Mouse (Mus musculus) kidney, adult 8-10 months (tissue): Measurements from ENCODE around the gene Snapc4.

Source experiments
- DNase-seq, 2 experiments: peaks; one replicate each; pipeline ENCODE4 v3.0.0; 2022

The Snapc4 gene

GRCm38 (mm10) chr2:26338302-26339203, 41.9 kb downstream of the Snapc4 start:
- no peak for DNase-seq

DNA sequence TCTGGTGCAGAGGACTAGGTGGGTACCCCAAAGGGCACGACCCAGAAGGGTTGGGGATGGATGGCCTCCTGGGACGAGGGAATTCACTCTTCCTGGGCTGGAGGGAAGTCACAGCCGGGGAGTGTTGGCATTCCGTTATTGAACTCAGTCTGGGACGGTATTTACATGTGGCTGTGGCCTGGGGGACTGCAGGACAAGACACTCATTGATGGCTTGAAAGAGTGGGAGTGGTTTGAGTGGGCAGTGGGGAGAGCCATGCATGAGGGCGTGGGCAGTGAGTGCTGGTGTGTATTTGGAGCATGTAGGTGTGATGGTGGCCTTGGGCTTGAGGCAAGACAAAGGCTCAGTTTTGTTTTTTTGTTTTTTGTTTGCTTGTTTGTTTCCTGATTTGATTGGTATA, 49.8 kb downstream of the Snapc4 start:
- no peak for DNase-seq

GRCm38 (mm10) chr2:26330056-26330468, 50.4 kb downstream of the Snapc4 start:
- DNase-seq = no peak

- DNase-seq = no peak
These were observed 51.1 kb downstream of the Snapc4 start for GRCm38 (mm10) chr2:26329402-26329801.

GRCm38 (mm10) chr2:26327852-26328251, 52.6 kb downstream of the Snapc4 start:
- no peak for DNase-seq

- DNase-seq = peak in 1 of 2 experiments; percentile 60
These were observed 54.9 kb downstream of the Snapc4 start for GRCm38 (mm10) chr2:26325386-26326181.

DNA sequence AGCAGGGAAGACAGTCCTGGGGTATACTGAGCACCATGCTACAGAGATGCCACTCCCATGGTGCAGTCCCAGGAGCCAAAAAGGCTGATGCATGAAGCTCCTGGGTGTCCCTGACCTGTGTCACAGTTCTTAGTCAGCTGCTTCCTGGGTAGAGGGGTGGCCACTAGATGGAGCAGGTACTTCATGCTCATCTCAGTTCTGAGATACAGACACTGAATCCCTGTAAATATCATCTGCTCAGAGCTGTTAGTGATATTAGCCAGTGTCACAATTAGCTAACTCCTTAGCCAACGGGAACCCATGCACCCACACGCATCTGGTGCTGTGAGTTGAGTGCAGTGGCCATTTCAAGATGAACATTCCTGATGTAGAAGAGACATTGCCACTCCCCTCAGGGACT, 55.5 kb downstream of the Snapc4 start:
- DNase-seq = peak in 1 of 2 experiments; percentile 58

- no peak for DNase-seq
These were observed 56.7 kb downstream of the Snapc4 start for GRCm38 (mm10) chr2:26323589-26324325.

- no peak for DNase-seq
These were observed 59.9 kb downstream of the Snapc4 start for GRCm38 (mm10) chr2:26320245-26321185.

DNA sequence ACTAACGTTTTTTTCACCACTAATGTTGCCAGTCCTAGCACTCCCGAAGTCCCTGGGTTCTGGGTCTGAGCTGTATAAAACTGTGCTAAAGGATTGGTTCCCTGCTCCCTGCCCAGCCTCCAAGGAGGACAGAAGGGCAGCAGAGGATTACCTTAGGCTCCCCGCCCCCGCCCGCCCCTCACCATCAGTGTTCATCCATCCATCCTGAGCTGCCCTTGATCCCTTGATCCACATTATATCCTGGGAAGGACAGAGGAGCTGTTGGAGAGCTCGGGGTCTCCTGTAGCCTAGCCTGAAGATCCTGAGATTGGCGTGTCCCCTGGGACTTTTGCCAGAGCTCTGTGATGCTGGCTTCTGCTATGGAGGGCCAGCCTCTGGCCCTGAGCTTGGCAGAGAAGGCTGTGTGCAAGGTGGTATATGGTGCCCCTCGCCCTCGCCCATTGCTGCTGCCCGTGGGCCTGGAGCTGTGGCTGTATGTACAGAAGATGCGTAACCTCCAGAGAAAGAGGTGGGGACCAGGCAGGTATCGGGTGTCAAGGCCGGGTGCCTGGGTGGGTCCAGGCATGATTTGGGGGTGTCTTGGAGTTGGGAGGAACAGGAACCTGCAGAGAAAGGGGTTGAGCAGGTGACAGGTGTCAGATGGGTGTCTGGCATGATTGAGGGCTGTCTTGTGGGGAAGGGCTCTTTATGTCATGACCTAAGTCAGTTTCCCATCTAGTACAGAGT, 60.8 kb downstream of the Snapc4 start:
- no peak for DNase-seq

DNA sequence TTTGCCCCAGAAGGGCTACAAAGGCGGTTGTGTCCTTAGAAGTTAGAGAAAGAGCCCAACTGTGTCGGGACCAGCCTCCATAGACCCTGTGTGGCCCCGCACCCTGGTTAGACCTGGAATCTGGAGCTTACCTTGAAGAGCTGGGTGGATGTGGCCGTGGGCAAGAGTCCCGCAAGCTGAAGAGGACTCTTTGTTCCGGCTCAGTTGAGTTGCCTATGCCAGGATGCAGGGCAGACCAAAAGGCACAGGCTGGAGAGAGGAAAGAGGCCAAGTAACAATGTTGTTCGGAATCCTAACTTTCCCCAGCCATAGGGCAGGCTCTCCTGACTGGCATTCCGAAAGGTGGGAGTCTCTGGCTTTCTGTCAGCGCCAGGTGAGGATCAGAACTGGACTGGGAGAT, 61.3 kb downstream of the Snapc4 start:
- no peak for DNase-seq

DNA sequence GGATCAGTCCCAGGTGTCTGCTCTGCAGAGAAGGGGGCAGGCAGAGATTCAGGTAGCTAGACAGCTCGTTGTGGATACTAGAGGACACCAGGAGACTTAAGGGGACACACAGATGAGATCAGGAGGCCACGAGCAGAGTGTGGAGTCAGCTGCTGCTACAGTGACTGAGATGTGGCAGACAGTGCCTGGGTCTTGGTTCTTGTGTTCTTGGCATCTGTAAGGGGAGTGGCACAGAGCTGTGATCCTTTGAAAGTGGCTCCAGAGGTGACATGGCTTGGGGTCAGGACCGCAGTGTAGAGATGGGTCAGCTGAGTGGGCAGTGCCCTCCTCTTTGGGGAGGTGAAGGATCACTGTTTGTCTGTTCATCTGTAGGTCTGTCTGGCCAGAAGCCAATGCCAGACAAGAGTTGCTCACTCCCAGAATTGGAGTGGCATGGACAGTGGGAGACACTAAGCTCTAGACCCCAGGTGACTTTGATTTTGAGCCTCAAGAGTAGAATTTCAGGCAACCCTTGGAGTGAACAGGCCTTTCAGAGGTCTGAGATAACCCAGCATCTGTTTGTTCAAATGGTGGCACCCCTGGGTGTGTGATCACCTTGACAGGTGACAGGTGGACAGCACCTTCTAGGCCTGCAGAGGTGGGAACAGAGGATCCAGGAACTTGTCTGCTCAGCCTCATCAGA, 62.3 kb downstream of the Snapc4 start:
- no peak for DNase-seq

GRCm38 (mm10) chr2:26317371-26317770, 63.1 kb downstream of the Snapc4 start:
- no peak for DNase-seq

DNA sequence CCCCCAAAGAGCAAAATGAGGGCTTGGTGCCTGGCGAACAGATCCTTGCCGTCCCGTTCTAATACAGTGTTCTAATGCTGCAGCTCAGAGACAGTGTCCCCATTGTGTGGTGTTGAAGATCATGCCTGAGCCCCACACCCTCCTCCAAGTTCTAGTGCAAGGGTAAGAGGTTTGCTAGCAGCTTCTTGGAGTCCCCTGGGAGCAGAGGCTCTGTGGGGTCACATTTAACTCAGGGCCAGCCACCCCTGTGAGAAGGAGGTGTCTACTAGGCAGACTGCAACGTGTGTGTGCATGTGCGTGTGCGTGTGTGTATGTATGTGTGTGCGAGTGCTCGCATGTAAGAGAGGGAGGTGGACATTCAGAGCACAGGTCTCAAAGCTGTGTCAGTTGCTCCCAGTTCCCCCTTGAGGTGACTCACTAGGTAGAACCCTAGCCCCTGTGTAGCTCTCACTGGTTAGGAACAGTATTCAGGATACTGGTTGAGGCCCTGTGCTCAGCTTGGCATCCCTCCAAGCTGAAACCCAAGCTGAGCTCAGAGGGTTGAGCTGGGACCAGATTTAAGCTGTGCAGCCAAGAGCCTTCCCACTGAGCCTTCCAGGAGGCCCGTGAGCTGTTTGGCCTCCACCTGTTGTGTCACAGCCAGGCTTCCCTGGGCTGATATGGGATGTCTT, 63.7 kb downstream of the Snapc4 start:
- no peak for DNase-seq

DNA sequence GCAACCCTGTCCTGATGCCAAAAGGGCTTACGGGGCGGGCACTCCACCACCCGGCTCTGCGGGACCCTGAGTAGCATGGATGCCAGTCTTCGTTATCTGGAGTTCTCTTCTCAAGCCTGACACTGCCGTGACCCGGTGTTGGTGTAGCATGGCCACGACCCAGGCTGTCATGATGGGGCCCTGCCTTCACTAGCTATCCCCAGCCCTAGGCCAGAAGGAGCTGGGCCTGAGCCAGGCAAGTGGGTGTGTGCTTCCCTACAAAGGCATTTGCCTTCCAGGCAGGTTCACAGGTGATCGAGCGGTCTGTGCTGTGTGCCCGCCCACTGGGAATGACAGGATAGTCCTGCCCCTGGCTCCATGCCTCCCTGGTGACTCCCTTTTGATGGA, 64.5 kb downstream of the Snapc4 start:
- DNase-seq = peak; percentile 43 to 61

GRCm38 (mm10) chr2:26315072-26315924, 65.2 kb downstream of the Snapc4 start, which contains the start of gene Gpsm1:
Gene Gpsm1, plus strand, starts transcription at chr2:26315515.
- peak; percentile 56 to 65 for DNase-seq

DNA sequence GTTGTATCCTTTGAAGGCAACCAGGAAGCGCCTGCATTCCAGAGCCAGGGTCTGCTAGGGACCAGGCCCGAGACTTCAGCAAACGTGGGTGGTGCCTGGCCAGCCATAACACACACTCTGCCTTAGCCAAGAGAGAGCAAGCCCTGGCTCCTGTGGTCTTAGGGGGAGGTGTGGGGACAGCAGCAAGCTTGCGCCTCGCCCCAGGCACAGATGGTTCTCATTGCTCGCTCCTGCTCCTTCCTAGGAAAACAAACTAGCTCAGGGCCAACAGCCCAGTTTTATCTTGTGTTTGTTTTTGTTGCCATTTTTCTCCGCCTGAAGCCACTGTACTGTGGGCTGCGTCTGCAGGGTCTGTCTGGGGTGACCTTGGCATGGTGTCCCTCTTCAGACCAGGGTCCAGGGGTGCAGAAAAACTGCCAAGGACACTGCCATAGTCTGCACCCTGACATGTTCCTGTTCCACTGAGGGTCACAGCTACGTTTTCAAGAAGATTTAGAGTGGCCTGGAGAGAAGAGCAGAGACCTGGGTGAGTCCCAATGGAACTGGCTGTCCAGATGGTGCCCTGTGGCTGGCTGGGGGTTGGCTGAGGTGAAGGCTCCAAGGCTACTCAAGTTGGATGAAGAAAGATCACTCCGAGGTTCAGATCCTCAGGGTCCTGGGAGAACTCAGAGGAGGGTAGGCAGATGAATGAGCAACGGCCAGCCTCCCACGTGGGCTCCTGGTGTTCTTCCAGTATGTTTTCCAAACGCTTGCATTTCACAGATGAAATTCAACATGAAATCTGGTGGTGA, 66.0 kb downstream of the Snapc4 start:
- DNase-seq = peak in 1 of 2 experiments; percentile 48

DNA sequence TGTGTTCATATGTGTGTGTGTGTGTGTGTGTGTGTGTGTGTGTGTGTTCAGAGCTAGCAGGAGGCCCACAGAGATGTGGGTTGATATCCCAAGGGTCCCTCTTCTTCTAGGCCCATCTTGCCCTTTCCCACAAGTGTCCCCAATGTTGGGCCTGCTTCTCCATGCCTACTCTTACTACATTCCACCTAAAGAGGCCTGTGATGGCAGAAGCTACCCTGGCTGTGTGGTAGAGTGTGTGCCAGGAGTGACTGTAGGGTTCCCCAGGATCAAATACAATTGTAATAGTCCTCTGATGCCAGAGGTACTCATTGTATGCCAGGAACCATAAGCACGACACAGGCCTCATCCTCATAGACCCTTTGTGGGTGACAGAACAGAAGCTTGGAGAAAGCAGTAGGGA, 67.1 kb downstream of the Snapc4 start:
- DNase-seq = no peak
